Mouse (Mus musculus): ENCODE measurements around the gene Tmc1.

DNA sequence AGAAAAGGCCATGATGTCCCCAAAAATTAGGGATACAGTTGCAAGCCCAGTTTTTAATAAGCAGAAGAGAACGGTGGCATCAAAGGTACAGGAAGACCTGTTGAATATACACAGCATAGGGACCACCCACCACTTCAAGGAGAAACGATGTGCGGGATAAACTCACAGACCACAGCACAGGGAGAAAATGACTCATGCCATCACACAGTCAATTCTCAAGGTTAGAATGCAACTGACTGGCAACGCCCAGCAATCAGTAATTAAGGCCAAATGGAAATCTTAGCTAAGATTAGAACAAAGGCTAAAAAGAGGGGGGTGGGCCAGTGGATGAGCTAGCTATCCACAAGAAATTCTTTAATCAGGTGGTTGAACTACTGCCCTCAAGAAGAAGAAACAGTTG lies 9.6 kb downstream of the Tmc1 start:
- TF ChIP-seq ZNF384 (IDR thresholded peaks at IDR 0.05; ENCODE audit: low read depth, low read length) (no peak), MAFK (IDR thresholded peaks at IDR 0.05; ENCODE audit: insufficient read depth, low read depth, low read length) (no peak), ZC3H11A (IDR thresholded peaks at IDR 0.05; ENCODE audit: borderline replicate concordance, low read depth, low read length) (no peak), HCFC1 (IDR thresholded peaks at IDR 0.05; ENCODE audit: borderline replicate concordance, insufficient read depth, low read length) (no peak)

All from ES-E14 (cell line).